Mouse (Mus musculus) kidney, embryonic 15.5 days (tissue): Measurements from ENCODE around the gene 1700029J07Rik. TPM values are rescaled to one million over a fixed set of nuclear protein-coding genes. Genes with fewer than 3 reads are reported as not detected.

Experiments
- ATAC-seq: fragments of 200-750 bp; cut with Nextera tagmentation; replicated peaks from 2 replicates; pipeline ENCODE4 v1.8.0; 2017; ENCODE audit warnings: moderate TSS enrichment; ENCODE audit not compliant: low FRiP score
- H3K27ac ChIP-seq: fragments of 300-500 bp; sonication (generic); 2 replicates; pipeline ENCODE4 v1.5.1; 2015; ENCODE audit warnings: mild to moderate bottlenecking, inconsistent platforms
- H3K27me3 ChIP-seq: fragments of 300-500 bp; sonication (generic); 2 replicates; pipeline ENCODE4 v1.6.1; 2015; ENCODE audit warnings: inconsistent platforms
- H3K36me3 ChIP-seq: fragments of 300-500 bp; sonication (generic); 2 replicates; pipeline ENCODE4 v1.6.1; 2015; ENCODE audit warnings: inconsistent platforms
- H3K4me1 ChIP-seq: fragments of 300-500 bp; sonication (generic); 2 replicates; pipeline ENCODE4 v1.6.1; 2015; ENCODE audit warnings: inconsistent platforms
- H3K4me2 ChIP-seq: fragments of 300-500 bp; sonication (generic); 2 replicates; pipeline ENCODE4 v1.6.1; 2015; ENCODE audit warnings: moderate library complexity, mild to moderate bottlenecking, inconsistent platforms
- H3K4me3 ChIP-seq: fragments of 300-500 bp; sonication (generic); replicated peaks from 2 replicates; pipeline ENCODE4 v1.5.1; 2015; ENCODE audit warnings: mild to moderate bottlenecking, inconsistent platforms
- H3K9ac ChIP-seq: fragments of 300-500 bp; sonication (generic); 2 replicates; pipeline ENCODE4 v1.6.1; 2015; ENCODE audit warnings: mild to moderate bottlenecking, inconsistent platforms
- H3K9me3 ChIP-seq: fragments of 300-500 bp; sonication (generic); replicated peaks from 2 replicates; pipeline ENCODE4 v1.6.1; 2016; ENCODE audit warnings: inconsistent platforms
- WGBS: fragments of 180-500 bp; shearing (Covaris S2); methylation state at CpG from one replicate; pipeline ENCODE4 v1.1.7; 2015; ENCODE audit warnings: mixed read lengths; 5-methylcytosine and 5-hydroxymethylcytosine counted together
- polyA plus RNA-seq: library from polyadenylated mRNA; unstranded; fragments of >200 nt; fragmentation: Nextera tagmentation; extraction: Ambion mirVana; gene quantifications from 2 replicates; pipeline ENCODE4 v1.2.1, GENCODE M21; 2015

Gene 1700029J07Rik
- polyA plus RNA-seq, 1 experiment from 2014 or later: 4.9 TPM

- no peak for ATAC-seq
- no peaks in the 10 kb centered on the region for H3K9me3 ChIP-seq
- 0 out of 2 replicates have a peak overlapping the region, but pooled peaks have one; percentile 3 for H3K4me3 ChIP-seq
- H3K9ac ChIP-seq: no peak overlapping the region
- H3K27ac ChIP-seq: 0 out of 2 replicates have a peak overlapping the region, but pooled peaks have one; percentile 32
- peaks cover 14% of the 10 kb centered on the region for H3K4me1 ChIP-seq
- peaks cover 43% of the 10 kb centered on the region for H3K36me3 ChIP-seq
- H3K27me3 ChIP-seq: no peaks in the 10 kb centered on the region
- WGBS: 77% methylated on average over 2 of the region's 2 CpGs
- peak overlapping the region; percentile 90; the same call in 1 of the 2 replicates for H3K4me2 ChIP-seq
These were observed 23.2 kb upstream of the 1700029J07Rik start for GRCm38 (mm10) chr8:45998228-45998627.

- 80% methylated on average over 3 of the region's 3 CpGs for WGBS
- Histone ChIP-seq H3K9me3 (no peaks in the 10 kb centered on the region), H3K27ac (no peak overlapping the region), H3K27me3 (no peaks in the 10 kb centered on the region), H3K36me3 (peaks cover 55% of the 10 kb centered on the region), H3K9ac (no peak overlapping the region), H3K4me3 (no peak overlapping the region), H3K4me1 (peaks cover 13% of the 10 kb centered on the region), H3K4me2 (no peak overlapping the region)
- no peak for ATAC-seq
These were observed 20.5 kb upstream of the 1700029J07Rik start for GRCm38 (mm10) chr8:45995576-45995975.

- WGBS: 93% methylated on average over 2 of the region's 2 CpGs
- peaks cover 59% of the 10 kb centered on the region for H3K36me3 ChIP-seq
These were observed 19.1 kb upstream of the 1700029J07Rik start for GRCm38 (mm10) chr8:45994111-45994510.

GRCm38 (mm10) chr8:45990631-45991310, 15.7 kb upstream of the 1700029J07Rik start:
- no peak overlapping the region for H3K4me2 ChIP-seq
- H3K9me3 ChIP-seq: no peaks in the 10 kb centered on the region
- no peak overlapping the region for H3K9ac ChIP-seq
- H3K27me3 ChIP-seq: no peaks in the 10 kb centered on the region
- H3K4me3 ChIP-seq: no peak overlapping the region
- peaks cover 55% of the 10 kb centered on the region for H3K36me3 ChIP-seq
- H3K27ac ChIP-seq: no peak overlapping the region
- WGBS: 87% methylated on average over 4 of the region's 4 CpGs
- no peaks in the 10 kb centered on the region for H3K4me1 ChIP-seq
- no peak for ATAC-seq

More at GRCm38 (mm10) chr8:45994111-45994510, 19.1 kb upstream of the 1700029J07Rik start:
- ATAC-seq: no peak
- Histone ChIP-seq H3K27me3 (no peaks in the 10 kb centered on the region), H3K4me3 (no peak overlapping the region), H3K4me2 (no peak overlapping the region), H3K9ac (no peak overlapping the region), H3K9me3 (no peaks in the 10 kb centered on the region), H3K4me1 (peaks cover 5% of the 10 kb centered on the region), H3K27ac (no peak overlapping the region)

- H3K9me3 ChIP-seq: no peaks in the 10 kb centered on the region
- ATAC-seq: no peak
- H3K4me3 ChIP-seq: no peak overlapping the region
- peaks cover 55% of the 10 kb centered on the region for H3K36me3 ChIP-seq
- H3K4me1 ChIP-seq: no peaks in the 10 kb centered on the region
- no peak overlapping the region for H3K4me2 ChIP-seq
- H3K27ac ChIP-seq: no peak overlapping the region
- H3K9ac ChIP-seq: no peak overlapping the region
- 77% methylated on average over 2 of the region's 2 CpGs for WGBS
- H3K27me3 ChIP-seq: no peaks in the 10 kb centered on the region
These were observed 13.1 kb upstream of the 1700029J07Rik start for GRCm38 (mm10) chr8:45988189-45988588.

- Histone ChIP-seq H3K27ac (no peak overlapping the region), H3K4me1 (no peaks in the 10 kb centered on the region), H3K4me3 (no peak overlapping the region), H3K4me2 (no peak overlapping the region), H3K9me3 (no peaks in the 10 kb centered on the region), H3K9ac (no peak overlapping the region), H3K27me3 (no peaks in the 10 kb centered on the region), H3K36me3 (peaks cover 69% of the 10 kb centered on the region)
- WGBS: 73% methylated on average over 3 of the region's 3 CpGs
- ATAC-seq: no peak
These were observed 11.6 kb upstream of the 1700029J07Rik start for GRCm38 (mm10) chr8:45986665-45987064.

- H3K9ac ChIP-seq: peak overlapping the region; percentile 65
- WGBS: 59% methylated on average over 11 of the region's 11 CpGs
- peak overlapping the region; percentile 74 for H3K4me3 ChIP-seq
- peaks cover 17% of the 10 kb centered on the region for H3K4me1 ChIP-seq
- H3K27me3 ChIP-seq: no peaks in the 10 kb centered on the region
- 0 out of 2 replicates have a peak overlapping the region, but pooled peaks have one; percentile 65 for H3K27ac ChIP-seq
- H3K4me2 ChIP-seq: peak overlapping the region; percentile 74
- H3K36me3 ChIP-seq: peaks cover 23% of the 10 kb centered on the region
- ATAC-seq: peak; percentile 6; the same call in 1 of the 2 replicates
- H3K9me3 ChIP-seq: peaks cover 4% of the 10 kb centered on the region
These were observed 901 bp upstream of the 1700029J07Rik start for GRCm38 (mm10) chr8:45975837-45976468.

- Histone ChIP-seq H3K4me3 (peak overlapping the region; percentile 74), H3K4me2 (peak overlapping the region; percentile 74), H3K4me1 (peaks cover 17% of the 10 kb centered on the region), H3K9ac (no peak overlapping the region), H3K36me3 (peaks cover 13% of the 10 kb centered on the region), H3K27ac (no peak overlapping the region), H3K27me3 (no peaks in the 10 kb centered on the region), H3K9me3 (peaks cover 4% of the 10 kb centered on the region)
- ATAC-seq: no peak
- WGBS: 72% methylated on average over 8 of the region's 8 CpGs
These were observed 1.0 kb downstream of the 1700029J07Rik start for GRCm38 (mm10) chr8:45973988-45974505.

GRCm38 (mm10) chr8:45970894-45971293, 4.2 kb downstream of the 1700029J07Rik start:
- Histone ChIP-seq H3K9me3 (peaks cover 4% of the 10 kb centered on the region), H3K4me2 (no peak overlapping the region), H3K27me3 (no peaks in the 10 kb centered on the region), H3K4me1 (peaks cover 12% of the 10 kb centered on the region), H3K27ac (no peak overlapping the region), H3K9ac (no peak overlapping the region), H3K4me3 (no peak overlapping the region), H3K36me3 (no peaks in the 10 kb centered on the region)
- ATAC-seq: no peak
- WGBS: 97% methylated on average over 12 of the region's 12 CpGs

- Histone ChIP-seq H3K27ac (no peak overlapping the region), H3K4me1 (no peaks in the 10 kb centered on the region), H3K9me3 (no peaks in the 10 kb centered on the region), H3K36me3 (no peaks in the 10 kb centered on the region), H3K27me3 (no peaks in the 10 kb centered on the region), H3K9ac (no peak overlapping the region), H3K4me2 (no peak overlapping the region), H3K4me3 (no peak overlapping the region)
- 56% methylated on average over 2 of the region's 2 CpGs for WGBS
- ATAC-seq: no peak
These were observed 24.4 kb downstream of the 1700029J07Rik start for GRCm38 (mm10) chr8:45950622-45951021.

- H3K36me3 ChIP-seq: no peaks in the 10 kb centered on the region
- no peak overlapping the region for H3K4me2 ChIP-seq
- WGBS: 89% methylated on average over 4 of the region's 4 CpGs
- H3K9ac ChIP-seq: no peak overlapping the region
- H3K9me3 ChIP-seq: no peaks in the 10 kb centered on the region
- H3K4me1 ChIP-seq: no peaks in the 10 kb centered on the region
- H3K4me3 ChIP-seq: no peak overlapping the region
- no peaks in the 10 kb centered on the region for H3K27me3 ChIP-seq
- no peak overlapping the region for H3K27ac ChIP-seq
- ATAC-seq: no peak
These were observed 28.8 kb downstream of the 1700029J07Rik start for GRCm38 (mm10) chr8:45946283-45946682.

- Histone ChIP-seq H3K4me2 (no peak overlapping the region), H3K27ac (no peak overlapping the region), H3K9ac (no peak overlapping the region), H3K27me3 (no peaks in the 10 kb centered on the region), H3K9me3 (no peaks in the 10 kb centered on the region), H3K4me1 (peaks cover 4% of the 10 kb centered on the region; the same call in 1 of the 2 replicates), H3K4me3 (no peak overlapping the region), H3K36me3 (no peaks in the 10 kb centered on the region)
- ATAC-seq: no peak
- WGBS: 88% methylated on average over 9 of the region's 9 CpGs
These were observed 38.1 kb downstream of the 1700029J07Rik start for GRCm38 (mm10) chr8:45936986-45937385.
